Mouse (Mus musculus): ENCODE results near the gene Kif19a.

- TF ChIP-seq CTCF (IDR thresholded peaks at IDR 0.05; ENCODE audit: control insufficient read depth, insufficient read depth, low read length), result no peak
- TF ChIP-seq POLR2A (IDR thresholded peaks at IDR 0.05; ENCODE audit: borderline replicate concordance, control insufficient read depth, low read depth, low read length), result no peak
These were observed 57.5 kb downstream of the Kif19a start for GRCm38 (mm10) chr11:114822727-114823126.
